Comparison of ENCODE assay signal across 18 mouse cellular contexts in the genomic region with DNA sequence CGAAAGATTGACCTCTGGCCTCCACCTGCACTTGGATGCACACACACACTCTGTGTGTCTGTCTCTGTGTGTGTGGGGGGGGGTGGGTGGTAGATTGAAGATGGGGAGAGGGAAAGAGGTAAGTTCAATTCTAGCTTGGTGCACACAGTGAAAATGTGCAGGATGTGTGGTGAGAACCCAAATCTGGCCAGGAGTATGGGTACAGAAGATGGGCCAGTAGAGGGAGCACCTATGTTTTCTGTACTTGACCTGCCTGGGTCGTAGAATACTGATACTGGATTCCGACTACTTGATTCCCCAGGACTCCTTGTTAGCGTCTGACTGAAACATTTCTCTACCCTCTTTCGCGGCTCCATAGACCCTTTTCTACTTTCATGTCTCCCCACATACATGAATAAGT. TPM values are rescaled to one million over a fixed set of nuclear protein-coding genes. Genes with fewer than 3 reads are reported as not detected.
DNase-seq lines count a peak whose midpoint lies in the region; ATAC-seq lines count a peak whose summit lies in the region.
"Had no signal": no experiment of that assay in that cellular context is flagged by ENCODE, and none has a peak within 500 bp of the region (broad histone marks: within the 10 kb centered on the region; RNA-seq: fewer than 3 reads in every experiment).

No protein-coding gene starts in this region.

- no peak overlapping the region for H3K9ac ChIP-seq in heart, embryonic 12.5 days
- H3K9ac ChIP-seq: heart, embryonic 13.5 days; limb, embryonic 13.5 days; stomach, embryonic 15.5 days had no signal

- no peak for DNase-seq in heart, postnatal 36 days
- DNase-seq in thymus, postnatal 14 days: peak; percentile 27
- DNase-seq in thymus, postnatal 0 days (ENCODE audit: low spot score): no peak
- DNase-seq in induced T-regulatory cell, adult 2 months (ENCODE audit: low read depth): peak; percentile 32
- no peak for DNase-seq in ovary, adult 18-20 months (ENCODE audit: low spot score)
- DNase-seq in kidney, postnatal 25 days: no peak
- no peak for DNase-seq in spleen, postnatal 14 days (ENCODE audit: low spot score in 2 of 2)
- DNase-seq: adrenal gland, postnatal 36 days; cerebellum, postnatal 10 days; gastrocnemius, postnatal 25 days had no signal

- WGBS in heart, embryonic 12.5 days: 77% methylated on average over 6 of the region's 6 CpGs

- H3K4me2 ChIP-seq in heart, embryonic 12.5 days: no peak overlapping the region
- H3K4me2 ChIP-seq: heart, embryonic 13.5 days; limb, embryonic 13.5 days; stomach, embryonic 15.5 days had no signal

- H3K9me3 ChIP-seq in heart, embryonic 12.5 days (replicated peaks): no peaks in the 10 kb centered on the region
- H3K9me3 ChIP-seq: heart, embryonic 13.5 days; hindbrain, embryonic 10.5 days; limb, embryonic 13.5 days; stomach, embryonic 15.5 days had no signal

- no peak overlapping the region for H3K4me3 ChIP-seq in heart, embryonic 12.5 days
- H3K4me3 ChIP-seq: erythroblast, embryonic 14.5 days; heart, embryonic 13.5 days; hindbrain, embryonic 10.5 days; limb, embryonic 13.5 days; stomach, embryonic 15.5 days had no signal

- H3K4me1 ChIP-seq in heart, embryonic 12.5 days (replicated peaks): peaks cover 29% of the 10 kb centered on the region
- H3K4me1 ChIP-seq: hindbrain, embryonic 10.5 days; limb, embryonic 13.5 days; stomach, embryonic 15.5 days had no signal

- peaks cover 30% of the 10 kb centered on the region for H3K36me3 ChIP-seq in heart, embryonic 12.5 days

- peak; percentile 33; the same call in 1 of the 2 replicates for ATAC-seq in heart, embryonic 12.5 days (ENCODE audit: insufficient number of reproducible peaks, low FRiP score)
- ATAC-seq: intestine, embryonic 16.5 days; lung, postnatal 0 days had no signal

- intact Hi-C loops in heart, postnatal 36 days (cut with DNase I): no loop called here

- H3K27me3 ChIP-seq in heart, embryonic 12.5 days (replicated peaks): no peaks in the 10 kb centered on the region
- H3K27me3 ChIP-seq: heart, embryonic 13.5 days; limb, embryonic 13.5 days; stomach, embryonic 15.5 days had no signal

- no peak overlapping the region for H3K27ac ChIP-seq in heart, embryonic 12.5 days (ENCODE audit: poor library complexity, severe bottlenecking)
- H3K27ac ChIP-seq: heart, embryonic 13.5 days; hindbrain, embryonic 10.5 days; limb, embryonic 13.5 days; stomach, embryonic 15.5 days had no signal

RNA-seq across cellular contexts. Expression of gene Snx3, which starts 8.3 kb away (rescaled TPM):
- 353 and 382 TPM in 2 replicates for polyA plus RNA-seq in heart, embryonic 12.5 days (2016; fragmentation: Nextera tagmentation; extraction: Ambion mirVana)
- total RNA-seq in heart, postnatal 36 days (2021): 100 to 1,000 TPM; 170 to 173 TPM
- polyA plus RNA-seq in thymus, postnatal 0 days (2015; fragmentation: Nextera tagmentation; extraction: Ambion mirVana): 363 and 394 TPM in 2 replicates

RNA-seq across cellular contexts. Expression of gene Afg1l, which starts 31.8 kb away (rescaled TPM):
- polyA plus RNA-seq in heart, embryonic 12.5 days (2016; fragmentation: Nextera tagmentation; extraction: Ambion mirVana): 13.5 and 14.1 TPM in 2 replicates
- total RNA-seq in heart, postnatal 36 days (2021): 10 to 100 TPM; 30.9 to 37.7 TPM
- polyA plus RNA-seq in thymus, postnatal 0 days (2015; fragmentation: Nextera tagmentation; extraction: Ambion mirVana): 4.4 and 5.2 TPM in 2 replicates

Comparison
In these comparisons a context has a peak if more than half of its experiments do, and no peak if none do; other contexts are left out.
1. DNase-seq: peak in thymus, postnatal 14 days (single experiment) and induced T-regulatory cell, adult 2 months (single experiment); none in heart, postnatal 36 days (0 of 2), thymus, postnatal 0 days (single experiment), ovary, adult 18-20 months (single experiment), kidney, postnatal 25 days (0 of 2) and spleen, postnatal 14 days (0 of 2).